Mouse (Mus musculus): ENCODE measurements around the gene Rpn2. TPM values are rescaled to one million over a fixed set of nuclear protein-coding genes. Genes with fewer than 3 reads are reported as not detected.

Gene Rpn2
- total RNA-seq, 2 experiments from 2014 or later = 78.0 to 90.0 TPM

- peak; percentile 49 for DNase-seq
- intact Hi-C loops (cut with DNase I; ENCODE audit: low total_unique reads) = no loop called here
Measured at GRCm38 (mm10) chr2:157307715-157308265, 29.0 kb downstream of the Rpn2 start.

DNA sequence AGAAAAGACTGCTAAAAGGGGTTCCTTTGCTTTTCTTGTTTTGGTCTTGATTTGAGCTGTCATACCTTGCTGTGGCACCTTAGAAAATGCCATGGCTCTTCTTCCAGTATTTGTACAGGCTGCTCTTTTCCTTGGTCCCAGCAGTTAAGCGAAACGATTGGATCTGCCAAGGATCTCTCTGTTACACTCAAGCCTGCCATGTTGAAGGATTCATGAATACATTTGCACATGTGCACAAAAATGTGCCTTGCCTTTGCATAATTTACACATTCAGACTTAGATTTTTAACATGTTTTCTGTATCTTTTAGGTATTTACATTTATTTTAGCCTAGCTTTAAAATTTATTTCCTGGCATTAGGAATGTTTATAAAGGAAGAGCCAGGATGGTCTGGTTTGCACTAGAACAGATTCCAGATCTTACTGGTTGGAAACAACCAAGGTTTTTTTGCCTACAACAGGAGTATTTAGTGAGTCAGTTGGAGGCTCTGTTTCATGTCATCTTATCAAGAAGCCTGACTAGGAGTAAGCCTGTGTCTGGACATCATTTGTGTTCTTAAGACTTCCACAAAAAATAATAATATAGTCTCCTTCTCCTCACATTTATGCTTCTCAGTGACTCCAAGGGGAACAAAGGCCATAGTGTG, 29.6 kb downstream of the Rpn2 start:
- intact Hi-C loops (cut with DNase I; ENCODE audit: low total_unique reads) = no loop called here
- no peak for DNase-seq

DNA sequence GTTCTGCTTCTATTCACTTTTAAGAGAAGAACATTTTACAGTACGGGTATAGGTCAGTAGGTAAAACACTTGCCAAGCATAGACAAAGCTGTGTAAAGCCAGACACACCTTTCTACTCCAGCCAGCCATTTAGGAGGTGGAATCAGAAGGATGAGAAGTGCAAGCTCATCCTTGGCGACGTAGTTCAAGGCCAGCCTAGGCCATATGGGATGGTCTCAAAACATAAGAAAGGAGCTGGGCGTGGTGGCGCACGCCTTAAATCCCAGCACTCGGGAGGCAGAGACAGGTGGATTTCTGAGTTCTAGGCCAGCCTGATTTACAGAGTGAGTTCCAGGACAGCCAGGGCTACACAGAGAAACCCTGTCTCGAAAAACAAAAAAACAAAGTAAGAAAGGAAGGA, 30.8 kb downstream of the Rpn2 start:
- DNase-seq = no peak
- intact Hi-C loops (cut with DNase I; ENCODE audit: low total_unique reads) = no loop called here

GRCm38 (mm10) chr2:157310963-157311637, 32.3 kb downstream of the Rpn2 start:
- no peak for DNase-seq
- intact Hi-C loops (cut with DNase I; ENCODE audit: low total_unique reads) = no loop called here

GRCm38 (mm10) chr2:157313718-157314117, 34.9 kb downstream of the Rpn2 start:
- DNase-seq = no peak
- intact Hi-C loops (cut with DNase I; ENCODE audit: low total_unique reads) = no loop called here

GRCm38 (mm10) chr2:157314310-157314709, 35.5 kb downstream of the Rpn2 start:
- intact Hi-C loops (cut with DNase I; ENCODE audit: low total_unique reads) = no loop called here
- DNase-seq = no peak

DNA sequence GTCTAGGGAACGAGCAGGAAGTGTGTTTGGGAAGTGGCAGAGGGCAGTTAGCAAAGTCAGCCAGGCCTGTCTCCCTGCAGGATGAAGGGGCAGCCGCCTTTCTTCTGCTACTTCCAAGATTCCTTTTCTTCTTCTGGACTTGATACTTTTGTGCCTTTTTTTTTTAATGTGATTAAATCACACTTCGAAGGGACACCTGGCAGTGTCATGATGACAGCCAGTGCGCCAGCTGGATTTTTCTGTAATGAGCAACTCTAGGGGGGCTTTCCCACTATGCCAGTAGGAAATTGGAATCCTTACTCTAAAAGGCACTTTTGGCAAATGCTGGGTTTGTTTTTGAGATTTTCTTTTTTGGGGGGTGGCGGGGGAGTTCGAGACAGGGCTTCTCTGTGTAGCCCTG, 36.7 kb downstream of the Rpn2 start:
- no peak for DNase-seq
- intact Hi-C loops (cut with DNase I; ENCODE audit: low total_unique reads) = no loop called here

- DNase-seq = no peak
- intact Hi-C loops (cut with DNase I; ENCODE audit: low total_unique reads) = no loop called here
Measured at GRCm38 (mm10) chr2:157316358-157316933, 37.6 kb downstream of the Rpn2 start.

DNA sequence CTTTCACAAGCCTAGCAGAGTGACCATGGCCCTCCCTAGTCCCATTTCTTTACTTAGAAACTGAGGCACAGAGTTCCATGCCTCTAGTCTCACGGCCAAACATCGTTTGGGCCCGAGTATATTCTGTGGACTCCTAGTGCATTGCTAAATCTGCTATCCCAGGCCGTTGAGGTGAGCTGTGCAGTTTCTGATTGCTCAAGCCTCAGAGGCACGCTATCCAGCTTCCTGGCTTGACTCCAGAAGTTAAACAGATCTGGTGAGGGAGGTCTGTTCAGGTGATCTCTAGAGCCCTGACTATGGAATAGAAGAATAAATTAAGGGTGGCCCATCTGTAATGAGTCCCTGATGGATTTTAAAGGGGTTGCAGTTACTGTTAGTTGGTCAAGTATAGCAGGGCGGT, 38.4 kb downstream of the Rpn2 start:
- DNase-seq = no peak
- intact Hi-C loops (cut with DNase I; ENCODE audit: low total_unique reads) = no loop called here

DNA sequence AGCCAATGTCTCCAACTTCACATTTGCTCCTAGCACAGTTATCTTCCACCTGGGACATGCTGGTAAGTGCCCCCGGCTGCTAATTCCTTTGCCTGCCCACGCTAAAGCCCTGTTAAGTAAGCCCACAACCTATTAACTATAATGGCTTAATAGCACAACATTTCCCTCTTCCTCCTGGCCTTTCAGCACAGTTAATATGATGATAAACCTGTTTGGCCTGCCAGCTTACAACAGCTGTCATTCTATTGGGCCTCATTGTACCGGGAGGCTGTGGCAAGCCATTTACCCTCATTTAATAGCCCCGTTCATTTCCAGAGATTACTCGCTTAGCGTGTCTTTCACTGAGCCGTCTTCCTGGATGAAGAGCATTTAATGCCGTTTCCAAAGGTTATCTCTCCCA, 41.3 kb downstream of the Rpn2 start:
- DNase-seq = no peak
- intact Hi-C loops (cut with DNase I; ENCODE audit: low total_unique reads) = no loop called here

DNA sequence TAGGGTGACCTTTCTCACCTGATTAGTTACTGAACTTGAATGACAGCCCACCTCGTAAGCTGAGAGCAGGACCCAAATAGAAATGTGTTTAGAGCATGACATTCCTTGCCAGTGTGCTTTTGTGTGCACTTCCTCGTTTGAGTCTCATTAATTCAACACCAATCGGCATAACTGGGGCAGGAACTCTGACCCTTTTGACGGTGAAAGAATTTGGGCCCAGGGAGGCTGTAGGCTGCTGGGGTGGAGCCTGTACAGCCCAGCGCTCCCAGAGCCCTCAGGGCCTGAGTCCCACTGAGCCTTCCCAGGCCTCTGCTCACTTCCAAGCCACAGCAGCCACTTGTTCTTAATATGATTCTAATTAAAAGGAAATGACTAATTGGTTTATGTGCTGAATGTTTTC, 42.1 kb downstream of the Rpn2 start:
- intact Hi-C loops (cut with DNase I; ENCODE audit: low total_unique reads) = no loop called here
- no peak for DNase-seq

DNA sequence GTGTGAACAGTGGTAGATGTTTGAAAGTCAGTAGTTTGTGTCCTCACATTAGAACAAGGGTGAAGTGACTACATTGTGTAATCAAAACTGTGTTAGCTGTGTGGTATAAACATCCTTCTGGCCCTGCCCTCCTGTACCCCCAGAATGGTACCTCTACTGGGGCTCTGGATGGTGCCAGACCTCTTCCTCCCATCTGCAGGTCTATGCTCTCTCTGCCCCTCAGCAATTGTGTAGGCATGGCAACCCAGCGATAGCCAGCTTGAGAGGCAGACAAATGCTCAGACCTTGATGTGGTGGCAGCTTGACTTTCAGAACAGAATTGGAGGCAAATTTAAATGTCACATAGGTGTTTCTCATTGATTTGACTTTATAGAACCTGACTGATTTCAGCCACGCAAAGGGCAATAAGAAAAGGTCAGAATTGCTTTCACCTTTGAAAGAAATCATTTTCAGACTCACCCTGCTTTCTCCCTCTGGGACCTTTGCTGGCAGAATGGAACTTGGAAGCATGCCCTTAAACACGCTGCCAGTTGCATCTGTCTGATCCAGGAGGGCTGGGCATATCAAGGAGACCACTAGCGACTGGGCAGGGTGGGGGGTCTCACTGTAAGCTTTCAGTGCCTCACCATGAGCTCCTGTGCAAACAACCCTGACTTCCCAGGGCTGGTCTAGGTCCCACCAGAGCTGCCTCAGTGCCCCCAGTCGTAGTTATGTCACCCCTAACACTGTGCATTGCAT, 43.4 kb downstream of the Rpn2 start:
- intact Hi-C loops (cut with DNase I; ENCODE audit: low total_unique reads) = no loop called here
- no peak for DNase-seq

DNA sequence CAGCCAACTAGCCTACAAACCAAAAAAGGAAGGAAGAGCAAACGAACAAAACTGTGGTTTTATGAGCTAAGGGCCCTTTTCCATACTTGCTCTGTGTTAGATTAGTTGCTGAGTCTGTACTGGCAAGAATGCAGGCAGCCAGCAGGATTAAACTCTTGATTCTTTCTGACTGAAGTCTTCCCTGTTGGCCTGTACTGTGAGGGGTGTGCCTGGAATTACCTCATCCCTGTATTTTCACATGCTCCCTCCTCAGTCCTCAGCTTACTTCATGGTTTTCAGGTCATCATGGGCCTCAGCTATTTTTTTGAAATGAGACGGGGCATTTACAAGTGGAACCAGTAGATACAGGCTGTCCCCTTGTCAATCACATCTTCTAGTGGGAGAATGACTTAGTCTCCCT, 46.4 kb downstream of the Rpn2 start:
- intact Hi-C loops (cut with DNase I; ENCODE audit: low total_unique reads) = no loop called here
- no peak for DNase-seq

DNA sequence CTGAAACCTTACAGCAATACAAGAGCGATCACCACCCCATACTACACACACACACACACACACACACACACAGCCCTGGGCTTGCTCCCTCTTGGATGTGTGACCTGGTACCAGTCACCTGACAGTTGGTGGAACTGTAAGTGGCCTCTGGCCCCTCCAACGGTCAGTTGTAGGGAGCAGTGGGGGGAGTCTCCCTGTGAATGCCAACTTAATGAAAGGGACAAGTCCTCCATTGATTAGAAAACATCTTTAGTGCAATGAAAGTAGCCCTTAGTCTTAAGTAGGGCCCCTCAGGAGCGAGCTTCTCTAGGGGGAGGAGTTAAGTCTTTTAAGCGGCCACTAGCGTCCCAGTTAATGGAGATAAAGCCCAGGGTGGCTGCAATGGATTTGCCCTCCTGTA, 49.3 kb downstream of the Rpn2 start:
- intact Hi-C loops (cut with DNase I; ENCODE audit: low total_unique reads) = no loop called here
- no peak for DNase-seq

DNA sequence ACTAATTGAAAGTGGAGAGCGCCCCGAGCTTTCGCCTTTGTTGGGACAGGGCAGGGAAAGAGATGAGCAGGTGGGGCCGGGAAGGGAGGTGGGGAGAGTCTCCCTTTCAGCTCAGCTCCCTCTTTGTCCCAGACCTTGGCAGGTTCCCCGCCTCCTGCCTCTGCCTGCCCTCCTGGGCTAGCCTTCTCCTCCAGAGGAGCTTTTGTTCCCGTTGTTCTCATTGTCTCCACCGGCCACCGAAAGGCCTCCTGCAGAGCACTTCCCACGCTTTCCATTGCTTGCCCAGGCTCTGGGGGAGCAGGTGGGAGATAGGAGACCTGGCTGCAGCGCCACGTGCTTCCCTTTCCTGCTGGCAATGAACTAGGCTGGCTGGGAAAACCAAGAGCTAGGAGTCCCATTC, 49.8 kb downstream of the Rpn2 start:
- intact Hi-C loops (cut with DNase I; ENCODE audit: low total_unique reads) = no loop called here
- no peak for DNase-seq

- intact Hi-C loops (cut with DNase I; ENCODE audit: low total_unique reads) = no loop called here
- DNase-seq = no peak
Measured at GRCm38 (mm10) chr2:157332059-157332458, 53.2 kb downstream of the Rpn2 start.

GRCm38 (mm10) chr2:157338663-157339062, 59.8 kb downstream of the Rpn2 start:
- peak; percentile 65 for DNase-seq
- intact Hi-C loops (cut with DNase I; ENCODE audit: low total_unique reads) = loop anchor here (5.0 kb wide), 1 partner anchor 41 kb away; no protein-coding TSS in a partner anchor

GRCm38 (mm10) chr2:157339532-157339931, 60.7 kb downstream of the Rpn2 start:
- no peak for DNase-seq
- intact Hi-C loops (cut with DNase I; ENCODE audit: low total_unique reads) = loop anchor here (5.0 kb wide), 1 partner anchor 42 kb away; no protein-coding TSS in a partner anchor

DNA sequence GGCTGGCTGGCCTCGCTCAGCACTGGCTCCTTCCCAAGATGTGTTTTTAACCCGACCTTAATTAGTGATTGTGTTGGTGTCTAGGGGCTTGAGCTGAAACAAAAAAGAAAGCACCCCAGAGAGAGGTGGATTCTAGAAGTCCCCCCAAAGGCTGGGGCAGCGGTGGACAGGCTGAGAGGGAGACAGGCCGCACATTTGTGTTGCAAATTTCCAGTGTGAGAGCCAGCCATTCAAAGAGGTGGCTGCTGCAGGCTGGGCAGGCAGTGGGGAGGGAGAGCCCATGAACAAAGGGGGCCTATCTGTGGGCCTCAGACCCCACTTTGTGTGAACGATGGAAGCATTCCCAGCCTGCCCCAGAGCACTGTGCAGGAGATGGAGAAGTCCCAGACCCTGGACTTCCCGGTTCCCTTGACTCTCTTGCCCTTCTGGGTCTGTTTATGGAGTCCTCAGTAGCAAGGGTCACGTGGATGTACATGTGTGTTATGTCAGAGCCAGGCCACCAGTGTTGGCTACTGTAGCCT, 61.5 kb downstream of the Rpn2 start:
- no peak for DNase-seq
- intact Hi-C loops (cut with DNase I; ENCODE audit: low total_unique reads) = loop anchor here (5.0 kb wide), 1 partner anchor 232 kb away; the partner anchor contains the start of gene Blcap
